Mouse (Mus musculus) kidney, postnatal 4 days (tissue): Measurements from ENCODE around the gene Tbcel.

ENCODE experiments used
- DNase-seq, 2 experiments: peaks; one replicate each; pipeline ENCODE4 v3.0.0; 2021; ENCODE audit warnings: mixed read lengths in 2 of 2

Gene Tbcel

GRCm38 (mm10) chr9:42484667-42485066 lies 22.9 kb downstream of the Tbcel start:
- DNase-seq, result no peak

GRCm38 (mm10) chr9:42482944-42483343 lies 24.7 kb downstream of the Tbcel start:
- no peak for DNase-seq

GRCm38 (mm10) chr9:42476166-42476565 lies 31.4 kb downstream of the Tbcel start:
- DNase-seq, result no peak

- no peak for DNase-seq
These were observed 33.4 kb downstream of the Tbcel start for GRCm38 (mm10) chr9:42474244-42474643.

- peak; percentile 93 to 96 for DNase-seq
These were observed 35.5 kb downstream of the Tbcel start for GRCm38 (mm10) chr9:42471921-42472747.

- peak in 1 of 2 experiments; percentile 51 for DNase-seq
These were observed 36.4 kb downstream of the Tbcel start for GRCm38 (mm10) chr9:42471214-42471613.

- DNase-seq, result no peak
These were observed 38.3 kb downstream of the Tbcel start for GRCm38 (mm10) chr9:42469323-42469722.

GRCm38 (mm10) chr9:42468360-42468759 lies 39.2 kb downstream of the Tbcel start:
- no peak for DNase-seq

- DNase-seq, result no peak
These were observed 40.3 kb downstream of the Tbcel start for GRCm38 (mm10) chr9:42467116-42467815.

GRCm38 (mm10) chr9:42465661-42466091 lies 41.9 kb downstream of the Tbcel start:
- no peak for DNase-seq

- DNase-seq, result no peak
These were observed 43.4 kb downstream of the Tbcel start for GRCm38 (mm10) chr9:42464181-42464580.

GRCm38 (mm10) chr9:42463220-42463989 lies 44.2 kb downstream of the Tbcel start:
- peak; percentile 70 to 81 for DNase-seq

GRCm38 (mm10) chr9:42462585-42463219 lies 44.9 kb downstream of the Tbcel start:
- no peak for DNase-seq

GRCm38 (mm10) chr9:42461390-42462108 lies 46.1 kb downstream of the Tbcel start:
- DNase-seq, result no peak

GRCm38 (mm10) chr9:42460353-42460752 lies 47.3 kb downstream of the Tbcel start:
- peak in 1 of 2 experiments; percentile 22 for DNase-seq

- no peak for DNase-seq
These were observed 47.9 kb downstream of the Tbcel start for GRCm38 (mm10) chr9:42459736-42460135.

- no peak for DNase-seq
These were observed 48.7 kb downstream of the Tbcel start for GRCm38 (mm10) chr9:42458741-42459515.

GRCm38 (mm10) chr9:42457501-42457900 lies 50.1 kb downstream of the Tbcel start:
- DNase-seq, result peak in 1 of 2 experiments; percentile 46

GRCm38 (mm10) chr9:42454364-42454763 lies 53.2 kb downstream of the Tbcel start:
- DNase-seq, result no peak

- no peak for DNase-seq
These were observed 58.6 kb downstream of the Tbcel start for GRCm38 (mm10) chr9:42449043-42449442.

GRCm38 (mm10) chr9:42442100-42442499 lies 65.5 kb downstream of the Tbcel start:
- DNase-seq, result no peak
